Mouse (Mus musculus) bone marrow, adult 2 months (tissue): ENCODE data around the gene Zdhhc3. TPM values are rescaled to one million over a fixed set of nuclear protein-coding genes. Genes with fewer than 3 reads are reported as not detected.

Experiments used
- H3K27ac ChIP-seq: fragments of 200-500 bp; 2 replicates; pipeline ENCODE4 v1.5.1; 2012; ENCODE audit warnings: low read depth, mild to moderate bottlenecking, control low read depth, inconsistent platforms, low read length; ENCODE audit not compliant: control insufficient read depth, poor library complexity, insufficient read depth
- H3K4me1 ChIP-seq: fragments of 200-500 bp; 2 replicates; pipeline ENCODE4 v1.6.1; 2011; ENCODE audit warnings: low read length; ENCODE audit not compliant: control insufficient read depth, insufficient read depth
- H3K4me3 ChIP-seq: fragments of 200-500 bp; replicated peaks from 2 replicates; pipeline ENCODE3; 2011; ENCODE audit warnings: mild to moderate bottlenecking, low read depth, low read length, control low read depth; ENCODE audit not compliant: control insufficient read depth
- CTCF ChIP-seq: fragments of 200-500 bp; IDR thresholded peaks from 2 replicates; pipeline ENCODE4 v1.5.1; 2011; ENCODE audit warnings: low read length, control low read depth; ENCODE audit not compliant: control insufficient read depth, insufficient read depth
- POLR2A ChIP-seq: fragments of 200-500 bp; IDR thresholded peaks from 2 replicates; pipeline ENCODE4 v1.6.1; 2011; ENCODE audit warnings: low read depth, mild to moderate bottlenecking, control low read depth, low read length, borderline replicate concordance; ENCODE audit not compliant: control insufficient read depth
- WGBS: fragments of 180-500 bp; shearing (Covaris S2); methylation state at CpG from one replicate; pipeline ENCODE4 v1.1.7; 2018; 5-methylcytosine and 5-hydroxymethylcytosine counted together
- polyA plus RNA-seq: library from polyadenylated mRNA; stranded (reverse); fragments of >200 nt; gene quantifications from 2 replicates; pipeline ENCODE4 v1.2.4, GENCODE M21; 2011; ENCODE audit warnings: low replicate concordance; ENCODE audit not compliant: missing spikeins, insufficient read depth, insufficient read length

Zdhhc3 gene
- polyA plus RNA-seq, 1 experiment = 36.1 TPM

DNA sequence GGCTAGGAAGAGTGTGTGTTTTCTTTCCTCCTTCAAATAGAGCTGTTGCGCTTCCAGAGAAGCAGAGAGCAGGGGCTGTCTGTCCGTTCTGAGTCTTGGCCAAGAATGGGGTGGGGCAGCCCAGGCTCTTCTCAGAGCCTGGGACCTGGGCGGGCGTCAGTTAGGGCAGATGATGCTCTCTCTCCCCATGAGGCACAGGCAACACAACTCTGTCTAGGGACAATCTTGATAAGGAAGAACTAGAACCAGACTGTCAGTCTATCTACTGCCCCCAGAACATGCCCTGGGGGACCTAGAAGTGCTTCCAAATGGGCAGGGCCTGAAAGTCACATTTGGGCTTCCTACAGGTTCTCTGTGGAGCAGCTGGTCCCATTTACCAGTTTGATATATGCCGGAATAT, 33.9 kb downstream of the Zdhhc3 start:
- Histone ChIP-seq H3K4me1 (peaks cover 5% of the 10 kb centered on the region; the same call in 1 of the 2 replicates), H3K4me3 (no peak overlapping the region), H3K27ac (peak overlapping the region; percentile 32; the same call in 1 of the 2 replicates)
- TF ChIP-seq CTCF (no peak), POLR2A (no peak)
- 77% methylated on average over 5 of the region's 5 CpGs for WGBS

- 43% methylated on average over 3 of the region's 3 CpGs for whole genome bisulfite sequencing
- H3K4me1 ChIP-seq = no peaks in the 10 kb centered on the region; the same call in 1 of the 2 replicates
- H3K27ac ChIP-seq = no peak overlapping the region
- TF ChIP-seq POLR2A = no peak
- no peak overlapping the region for H3K4me3 ChIP-seq
These were observed 52.8 kb downstream of the Zdhhc3 start for GRCm38 (mm10) chr9:123060172-123060571.

GRCm38 (mm10) chr9:123058724-123059292, 54.2 kb downstream of the Zdhhc3 start:
- no peak overlapping the region; the same call in 1 of the 2 replicates for H3K27ac ChIP-seq
- no peaks in the 10 kb centered on the region; the same call in 1 of the 2 replicates for H3K4me1 ChIP-seq
- no peak overlapping the region for H3K4me3 ChIP-seq
- TF ChIP-seq CTCF (peak; percentile 41; the same call in 1 of the 2 replicates), POLR2A (no peak)

GRCm38 (mm10) chr9:123047665-123048064, 65.3 kb downstream of the Zdhhc3 start:
- no peak overlapping the region for H3K4me3 ChIP-seq
- H3K4me1 ChIP-seq = no peaks in the 10 kb centered on the region; the same call in 1 of the 2 replicates
- TF ChIP-seq POLR2A (no peak), CTCF (no peak)
- H3K27ac ChIP-seq = no peak overlapping the region
- 0% methylated on average over 1 of the region's 1 CpGs for WGBS

DNA sequence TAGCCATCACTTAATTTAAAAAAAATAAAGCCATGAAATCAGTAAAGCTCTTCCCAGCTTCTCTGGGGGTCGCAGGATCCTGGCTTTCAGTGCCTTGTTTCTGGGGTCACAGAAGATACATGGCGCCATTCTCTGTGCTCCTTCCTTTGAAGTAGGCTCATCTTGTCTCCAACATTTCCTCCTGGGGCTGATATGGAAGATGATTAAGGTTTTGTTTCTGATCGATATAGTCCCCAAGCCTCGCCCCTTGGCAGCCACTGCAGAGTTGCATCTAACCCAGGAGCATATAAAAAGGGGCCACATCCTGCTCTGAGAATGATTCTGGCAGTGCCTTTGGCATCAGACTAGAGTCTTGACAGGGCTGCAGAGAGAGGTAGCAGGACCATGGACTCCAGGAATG, 78.6 kb downstream of the Zdhhc3 start, which contains the start of gene Tgm4:
Gene Tgm4, plus strand, starts transcription at position 301 of the 400 bp plus-strand sequence.
- Histone ChIP-seq H3K4me3 (no peak within 1 kb of the TSS), H3K27ac (no peak within 1 kb of the TSS), H3K4me1 (no peaks in the 10 kb centered on the region)
- 76% methylated on average over 4 of the region's 4 CpGs for WGBS
- TF ChIP-seq POLR2A (no peak), CTCF (no peak)

DNA sequence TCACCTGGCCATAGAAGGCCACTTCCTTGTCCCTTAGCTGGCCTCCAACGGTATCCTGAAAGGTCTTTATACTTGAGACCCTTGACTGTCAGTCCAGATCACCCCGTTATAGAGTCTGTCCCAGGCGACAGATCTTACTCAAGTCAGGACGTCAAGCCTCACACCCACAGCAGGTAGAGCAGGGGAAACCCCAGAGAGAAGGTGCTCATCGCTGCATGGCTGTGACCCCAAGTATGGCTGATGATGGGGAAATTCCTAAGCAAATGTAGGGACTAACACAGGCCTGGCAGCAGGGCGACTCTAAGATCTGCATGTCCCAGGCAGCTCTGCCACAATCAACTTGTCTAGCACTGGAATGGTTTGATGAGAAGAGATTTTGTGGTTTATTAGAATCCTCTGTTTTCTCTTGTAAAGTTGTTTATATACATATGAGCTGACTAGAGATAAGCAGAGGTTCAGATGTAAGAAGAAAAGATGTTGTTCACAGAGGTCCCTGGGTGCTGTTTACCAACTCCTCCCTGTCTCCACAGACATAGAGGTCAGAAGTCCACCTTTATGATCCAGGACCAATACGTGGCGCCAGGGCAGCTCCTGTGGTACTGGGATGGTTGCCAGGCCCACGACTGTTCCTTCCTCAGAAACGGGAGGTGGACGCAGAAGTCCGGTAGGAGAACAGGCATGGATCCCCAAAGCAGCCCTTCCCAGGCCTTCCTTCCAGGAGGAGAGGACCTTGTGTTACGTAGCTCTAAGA, 81.3 kb downstream of the Zdhhc3 start:
- 68% methylated on average over 13 of the region's 13 CpGs for WGBS
- H3K4me3 ChIP-seq = no peak overlapping the region
- H3K27ac ChIP-seq = no peak overlapping the region
- no peak for TF ChIP-seq POLR2A
- no peak for TF ChIP-seq CTCF
- H3K4me1 ChIP-seq = no peaks in the 10 kb centered on the region

DNA sequence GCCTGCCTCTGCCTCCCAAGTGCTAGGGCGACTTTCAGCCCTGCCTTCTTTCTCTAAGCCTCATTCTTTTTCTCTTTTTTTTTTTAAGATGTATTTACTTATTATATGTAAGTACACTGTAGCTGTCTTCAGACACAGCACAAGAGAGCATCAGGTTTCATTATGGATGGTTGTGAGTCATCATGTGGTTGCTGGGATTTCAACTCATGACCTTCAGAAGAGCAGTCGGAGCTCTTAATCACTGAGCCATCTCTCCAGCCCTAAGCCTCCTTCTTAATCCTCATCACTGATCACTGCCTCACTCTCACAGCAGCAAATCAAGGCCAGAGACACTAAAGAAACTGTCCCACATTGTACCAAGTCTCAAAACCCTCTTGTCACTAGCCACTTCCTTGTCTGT, 88.8 kb downstream of the Zdhhc3 start:
- 83% methylated on average over 2 of the region's 2 CpGs for WGBS
- Histone ChIP-seq H3K4me3 (no peak overlapping the region), H3K4me1 (peaks cover 1% of the 10 kb centered on the region; the same call in 1 of the 2 replicates), H3K27ac (no peak overlapping the region)
- no peak for TF ChIP-seq CTCF
- no peak for TF ChIP-seq POLR2A

DNA sequence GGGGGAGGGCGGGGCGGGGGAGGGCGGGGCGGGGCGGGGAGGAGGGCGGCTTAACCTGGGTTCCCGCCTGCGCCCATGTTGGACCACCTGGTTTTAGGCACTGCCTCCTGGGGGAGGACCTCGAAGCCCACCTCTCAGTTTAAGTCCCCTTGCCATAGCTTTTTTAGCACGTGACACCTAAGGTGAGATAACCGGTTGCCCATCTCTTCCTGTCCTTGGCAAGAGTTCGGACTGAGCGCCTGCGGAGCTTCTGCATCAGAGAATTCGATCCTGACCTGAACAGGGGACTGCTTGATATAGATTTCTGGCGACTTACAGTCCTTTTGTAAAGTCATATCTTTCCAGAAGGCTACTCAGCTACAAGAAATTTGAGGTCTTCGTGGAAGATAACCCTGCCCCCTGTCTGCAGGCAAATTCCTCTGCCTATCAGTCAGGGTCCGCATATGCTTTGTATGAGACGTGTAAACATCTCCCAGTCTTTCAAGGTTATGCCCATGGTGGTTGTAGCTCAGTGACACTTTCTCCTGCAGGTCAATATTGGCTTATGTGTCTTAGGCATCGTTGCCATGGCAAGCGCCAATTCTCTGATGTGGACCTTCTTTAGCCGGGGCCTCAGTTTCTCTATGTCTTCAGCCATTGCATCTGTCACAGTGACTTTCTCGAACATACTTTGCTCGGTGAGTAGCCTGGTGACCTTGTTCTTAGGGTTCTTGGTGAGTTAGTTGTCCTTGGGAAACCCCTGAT, 91.2 kb downstream of the Zdhhc3 start:
- Histone ChIP-seq H3K27ac (no peak overlapping the region), H3K4me1 (peaks cover 1% of the 10 kb centered on the region; the same call in 1 of the 2 replicates), H3K4me3 (peak overlapping the region; percentile 84)
- TF ChIP-seq CTCF (no peak), POLR2A (no peak)
- 39% methylated on average over 16 of the region's 24 CpGs for WGBS
